Mouse (Mus musculus) G1E (cell line): Measurements from ENCODE around the gene Gm5431.

Experiments used
- CTCF ChIP-seq: IDR thresholded peaks from 2 replicates; pipeline ENCODE4 v1.5.1; 2012; ENCODE audit warnings: low read depth, low read length, inconsistent platforms, mixed read lengths
- GATA1 ChIP-seq: IDR thresholded peaks from 2 replicates; pipeline ENCODE4 v1.6.1; 2012; ENCODE audit warnings: borderline replicate concordance, low read length, inconsistent platforms, mixed read lengths
- GATA2 ChIP-seq: IDR thresholded peaks from 2 replicates; pipeline ENCODE4 v1.6.1; 2012; ENCODE audit warnings: low read depth, low read length, inconsistent platforms, borderline replicate concordance
- POLR2AphosphoS5 ChIP-seq: IDR thresholded peaks from 2 replicates; pipeline ENCODE4 v1.6.1; 2012; ENCODE audit warnings: low read depth, low read length, inconsistent platforms; ENCODE audit not compliant: insufficient replicate concordance
- TAL1 ChIP-seq: conservative IDR thresholded peaks from 2 replicates; pipeline ENCODE4 v1.6.1; 2012; ENCODE audit warnings: low read depth, low read length, inconsistent platforms, mixed read lengths

- no peak for TF ChIP-seq CTCF
- TF ChIP-seq GATA1: no peak
- no peak for TF ChIP-seq TAL1
- no peak for TF ChIP-seq GATA2
- TF ChIP-seq POLR2AphosphoS5: no peak
Observed at GRCm38 (mm10) chr11:48871817-48872541, 30.0 kb downstream of the Gm5431 start.
